Mouse (Mus musculus) bone marrow macrophage, adult 2 months (primary cell): Measurements from ENCODE around the gene Pou5f1.

Experiments used
- CTCF ChIP-seq: IDR thresholded peaks from 2 replicates; pipeline ENCODE4 v1.5.1; 2012; ENCODE audit warnings: low read depth, mild to moderate bottlenecking, low read length, moderate library complexity
- POLR2A ChIP-seq: IDR thresholded peaks from 2 replicates; pipeline ENCODE4 v1.6.1; 2012; ENCODE audit warnings: mild to moderate bottlenecking, low read depth, low read length, borderline replicate concordance

- TF ChIP-seq POLR2A (no peak), CTCF (no peak)
These were observed 43.8 kb downstream of the Pou5f1 start for GRCm38 (mm10) chr17:35549437-35550142.
